Mouse (Mus musculus) ovary, adult 10 weeks (tissue): Measurements from ENCODE around the gene Hspa4l. TPM values are rescaled to one million over a fixed set of nuclear protein-coding genes. Genes with fewer than 3 reads are reported as not detected.

Experiments used
- polyA plus RNA-seq: library from polyadenylated mRNA; stranded (reverse); fragments of 350-450 nt; fragmentation: Illumina TruSeq; extraction: RNeasy Lipid Tissue Mini Kit (QIAGEN cat#74804); gene quantifications from one replicate; pipeline ENCODE4 v1.2.3, GENCODE M21; 2014

The Hspa4l gene
- 96.7 TPM for polyA plus RNA-seq

DNA sequence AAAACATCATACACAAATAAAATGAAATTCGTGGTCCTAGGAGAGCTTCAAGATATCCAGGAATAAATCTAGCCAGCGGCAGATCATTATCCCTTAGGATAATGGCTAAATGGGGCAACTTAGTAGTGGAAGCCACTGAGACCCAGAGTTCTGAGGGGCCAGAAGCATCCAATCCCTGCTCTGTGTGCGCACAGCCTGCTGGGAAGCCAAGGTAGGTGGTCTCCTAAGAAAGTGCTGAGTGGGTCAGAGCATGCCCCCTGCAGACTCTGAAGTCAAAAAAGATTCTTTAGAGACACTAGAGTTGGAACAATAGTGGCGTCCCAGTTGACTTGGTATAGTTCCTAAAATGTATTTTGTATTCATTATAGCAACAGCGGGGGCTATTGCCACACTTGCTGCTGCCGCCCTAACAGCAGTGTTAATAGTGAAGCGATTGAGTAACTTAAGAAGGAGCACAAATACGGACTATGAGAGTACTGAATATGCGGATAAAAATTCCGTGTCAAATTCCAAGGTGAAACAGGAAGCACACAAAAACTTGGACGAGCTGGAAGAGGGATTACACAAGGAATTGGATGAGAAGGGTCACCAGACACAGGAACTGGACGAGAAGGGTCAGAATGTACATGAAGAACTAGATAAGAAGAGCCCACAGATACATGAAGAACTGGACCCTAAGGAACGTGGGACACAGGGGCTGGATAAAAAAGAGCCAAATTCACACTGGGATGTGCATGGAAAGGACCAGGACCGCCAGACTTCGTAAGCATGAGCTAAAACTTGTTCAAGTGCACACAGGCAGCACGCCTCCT lies at the start of gene Hspa4l:
Hspa4l (plus strand) TSS at position 472 of the 812 bp plus-strand sequence.

GRCm38 (mm10) chr3:40708655-40709054 lies 35.6 kb upstream of the Hspa4l start, which contains the start of gene Slc25a31:
TSS of gene Slc25a31 (plus strand) at chr3:40708855.

GRCm38 (mm10) chr3:40799530-40800372 lies 55.5 kb downstream of the Hspa4l start, which contains the start of gene Plk4:
TSS of gene Plk4 (plus strand) at chr3:40800019.

Other genes with a start within 250 kb of the Hspa4l start
- 9.1 TPM for gene Intu, start 213.2 kb upstream of the Hspa4l start, polyA plus RNA-seq
- 4.4 TPM for gene Slc25a31, start 35.6 kb upstream of the Hspa4l start, polyA plus RNA-seq
- 67.4 TPM for gene Plk4, start 55.5 kb downstream of the Hspa4l start, polyA plus RNA-seq
- gene Mfsd8, start 102.4 kb downstream of the Hspa4l start, polyA plus RNA-seq: 24.9 TPM
- gene Abhd18, start 102.5 kb downstream of the Hspa4l start, polyA plus RNA-seq: 12.5 TPM
- not detected for gene 1700034I23Rik, start 158.0 kb downstream of the Hspa4l start, polyA plus RNA-seq
- 36.2 TPM for gene Larp1b, start 205.3 kb downstream of the Hspa4l start, polyA plus RNA-seq